Mouse (Mus musculus) lung, postnatal 0 days (tissue): ENCODE data around the gene Slc25a42. TPM values are rescaled to one million over a fixed set of nuclear protein-coding genes. Genes with fewer than 3 reads are reported as not detected.

Source experiments
- ATAC-seq: fragments of 200-750 bp; cut with Nextera tagmentation; 2 replicates; pipeline ENCODE4 v1.8.0; 2017; ENCODE audit warnings: moderate library complexity
- DNase-seq: peaks from one replicate; pipeline ENCODE4 v3.0.0-alpha.2; 2016; ENCODE audit warnings: low spot score
- H3K27ac ChIP-seq: fragments of 300-500 bp; sonication (generic); 2 replicates; pipeline ENCODE4 v1.5.1; 2014; ENCODE audit warnings: antibody characterized with exemption, mild to moderate bottlenecking, low read length, mixed read lengths
- H3K27me3 ChIP-seq: fragments of 300-500 bp; sonication (generic); replicated peaks from 2 replicates; pipeline ENCODE4 v1.6.1; 2014; ENCODE audit warnings: low read length, mixed read lengths; ENCODE audit not compliant: insufficient read depth
- H3K36me3 ChIP-seq: fragments of 300-500 bp; sonication (generic); 2 replicates; pipeline ENCODE4 v1.6.1; 2014; ENCODE audit warnings: low read length, mixed read lengths; ENCODE audit not compliant: insufficient read depth
- H3K4me1 ChIP-seq: fragments of 300-500 bp; sonication (generic); 2 replicates; pipeline ENCODE4 v1.6.1; 2014; ENCODE audit warnings: antibody characterized with exemption, low read depth, low read length, mixed read lengths; ENCODE audit not compliant: insufficient read depth
- H3K4me2 ChIP-seq: fragments of 300-500 bp; sonication (generic); replicated peaks from 2 replicates; pipeline ENCODE4 v1.6.1; 2014; ENCODE audit warnings: low read depth, mild to moderate bottlenecking, low read length, moderate library complexity, mixed read lengths
- H3K4me3 ChIP-seq: fragments of 300-500 bp; sonication (generic); 2 replicates; pipeline ENCODE4 v1.5.1; 2014; ENCODE audit warnings: low read depth, low read length
- H3K9ac ChIP-seq: fragments of 300-500 bp; sonication (generic); replicated peaks from 2 replicates; pipeline ENCODE4 v1.6.1; 2014; ENCODE audit warnings: low read depth, mild to moderate bottlenecking
- H3K9me3 ChIP-seq: fragments of 300-500 bp; sonication (generic); 2 replicates; pipeline ENCODE4 v1.6.1; 2016; ENCODE audit warnings: low read length, mixed read lengths
- CTCF ChIP-seq: IDR thresholded peaks from 2 replicates; pipeline ENCODE4 v1.5.1; 2016; ENCODE audit warnings: antibody characterized with exemption, mild to moderate bottlenecking
- EP300 ChIP-seq: IDR thresholded peaks from 2 replicates; pipeline ENCODE4 v1.6.1; 2016; ENCODE audit warnings: antibody characterized with exemption, mild to moderate bottlenecking, control low read depth
- WGBS: fragments of 180-500 bp; shearing (Covaris S2); extraction: QIAGEN DNeasy Blood & Tissue Kit; methylation state at CpG from one replicate; pipeline ENCODE4 v1.1.7; 2014; 5-methylcytosine and 5-hydroxymethylcytosine counted together
- polyA plus RNA-seq: library from polyadenylated mRNA; unstranded; fragments of >200 nt; fragmentation: Nextera tagmentation; extraction: Ambion mirVana; gene quantifications from 2 replicates; pipeline ENCODE4 v1.2.1, GENCODE M21; 2015

Slc25a42 gene
- polyA plus RNA-seq, 1 experiment from 2014 or later = 4.0 TPM

GRCm38 (mm10) chr8:70147678-70148607 is 64.2 kb downstream of the Slc25a42 start:
- H3K27me3 ChIP-seq = no peaks in the 10 kb centered on the region
- H3K4me1 ChIP-seq = no peaks in the 10 kb centered on the region
- H3K4me2 ChIP-seq = no peak overlapping the region
- TF ChIP-seq EP300 = no peak
- no peak for TF ChIP-seq CTCF
- no peak for ATAC-seq
- H3K4me3 ChIP-seq = no peak overlapping the region
- no peak for DNase-seq
- H3K9ac ChIP-seq = no peak overlapping the region
- 77% methylated on average over 7 of the region's 7 CpGs for WGBS
- no peak overlapping the region for H3K27ac ChIP-seq
- peaks cover 18% of the 10 kb centered on the region for H3K36me3 ChIP-seq
- no peaks in the 10 kb centered on the region for H3K9me3 ChIP-seq

- H3K27me3 ChIP-seq = no peaks in the 10 kb centered on the region
- peaks cover 6% of the 10 kb centered on the region; the same call in 1 of the 2 replicates for H3K36me3 ChIP-seq
- peak overlapping the region; percentile 89 for H3K27ac ChIP-seq
- H3K9me3 ChIP-seq = no peaks in the 10 kb centered on the region
- peak overlapping the region; percentile 64 for H3K4me2 ChIP-seq
- H3K9ac ChIP-seq = peak overlapping the region; percentile 64
- TF ChIP-seq EP300 (no peak), CTCF (no peak)
- WGBS = 7% methylated on average over 9 of the region's 9 CpGs
- ATAC-seq (no peak), DNase-seq (peak; percentile 68)
- H3K4me1 ChIP-seq = peaks cover 14% of the 10 kb centered on the region; the same call in 1 of the 2 replicates
- peak overlapping the region; percentile 67 for H3K4me3 ChIP-seq
These were observed 72.1 kb downstream of the Slc25a42 start for GRCm38 (mm10) chr8:70139981-70140380.

- H3K9ac ChIP-seq = peak within 1 kb of the TSS; percentile 65
- no peaks in the 10 kb centered on the region for H3K9me3 ChIP-seq
- peaks cover 14% of the 10 kb centered on the region; the same call in 1 of the 2 replicates for H3K4me1 ChIP-seq
- H3K4me2 ChIP-seq = peak within 1 kb of the TSS; percentile 64
- no peak for TF ChIP-seq EP300
- TF ChIP-seq CTCF = no peak
- H3K27me3 ChIP-seq = no peaks in the 10 kb centered on the region
- H3K4me3 ChIP-seq = peak within 1 kb of the TSS; percentile 67
- H3K36me3 ChIP-seq = peaks cover 4% of the 10 kb centered on the region; the same call in 1 of the 2 replicates
- peak within 1 kb of the TSS; percentile 89 for H3K27ac ChIP-seq
- ATAC-seq = peak; percentile 99
- peak; percentile 100 for DNase-seq
- WGBS = under 1% methylated on average over 46 of the region's 46 CpGs
These were observed 72.9 kb downstream of the Slc25a42 start, which contains the start of the genes Rfxank, Borcs8 and Mef2b for GRCm38 (mm10) chr8:70139026-70139857. Gene Rfxank (minus strand): TSS chr8:70139154. Gene Borcs8 (plus strand): TSS chr8:70139499. Gene Mef2b (plus strand): TSS chr8:70139711.

- Histone ChIP-seq H3K4me3 (peak overlapping the region; percentile 45; the same call in 1 of the 2 replicates), H3K9me3 (no peaks in the 10 kb centered on the region), H3K9ac (no peak overlapping the region), H3K27me3 (no peaks in the 10 kb centered on the region), H3K27ac (no peak overlapping the region), H3K4me2 (peak overlapping the region; percentile 63; the same call in 1 of the 2 replicates), H3K36me3 (peaks cover 4% of the 10 kb centered on the region; the same call in 1 of the 2 replicates), H3K4me1 (peaks cover 14% of the 10 kb centered on the region; the same call in 1 of the 2 replicates)
- no peak for TF ChIP-seq CTCF
- TF ChIP-seq EP300 = no peak
- WGBS = 71% methylated on average over 4 of the region's 4 CpGs
- DNase-seq = no peak
- no peak for ATAC-seq
These were observed 74.2 kb downstream of the Slc25a42 start for GRCm38 (mm10) chr8:70137890-70138289.

GRCm38 (mm10) chr8:70136591-70136990 is 75.5 kb downstream of the Slc25a42 start:
- no peak for ATAC-seq
- H3K9me3 ChIP-seq = no peaks in the 10 kb centered on the region
- no peak overlapping the region for H3K4me2 ChIP-seq
- no peak overlapping the region for H3K27ac ChIP-seq
- peaks cover 14% of the 10 kb centered on the region; the same call in 1 of the 2 replicates for H3K4me1 ChIP-seq
- TF ChIP-seq CTCF = no peak
- TF ChIP-seq EP300 = no peak
- no peaks in the 10 kb centered on the region for H3K27me3 ChIP-seq
- no peak for DNase-seq
- no peak overlapping the region for H3K4me3 ChIP-seq
- WGBS = 87% methylated on average over 4 of the region's 4 CpGs
- peaks cover 4% of the 10 kb centered on the region; the same call in 1 of the 2 replicates for H3K36me3 ChIP-seq
- no peak overlapping the region for H3K9ac ChIP-seq
